Mouse (Mus musculus) cerebellum, adult 11-12 months (tissue): ENCODE measurements around the gene Nsd2.

Experiments
- DNase-seq: peaks from one replicate; pipeline ENCODE4 v3.0.0; 2022

The Nsd2 gene

DNA sequence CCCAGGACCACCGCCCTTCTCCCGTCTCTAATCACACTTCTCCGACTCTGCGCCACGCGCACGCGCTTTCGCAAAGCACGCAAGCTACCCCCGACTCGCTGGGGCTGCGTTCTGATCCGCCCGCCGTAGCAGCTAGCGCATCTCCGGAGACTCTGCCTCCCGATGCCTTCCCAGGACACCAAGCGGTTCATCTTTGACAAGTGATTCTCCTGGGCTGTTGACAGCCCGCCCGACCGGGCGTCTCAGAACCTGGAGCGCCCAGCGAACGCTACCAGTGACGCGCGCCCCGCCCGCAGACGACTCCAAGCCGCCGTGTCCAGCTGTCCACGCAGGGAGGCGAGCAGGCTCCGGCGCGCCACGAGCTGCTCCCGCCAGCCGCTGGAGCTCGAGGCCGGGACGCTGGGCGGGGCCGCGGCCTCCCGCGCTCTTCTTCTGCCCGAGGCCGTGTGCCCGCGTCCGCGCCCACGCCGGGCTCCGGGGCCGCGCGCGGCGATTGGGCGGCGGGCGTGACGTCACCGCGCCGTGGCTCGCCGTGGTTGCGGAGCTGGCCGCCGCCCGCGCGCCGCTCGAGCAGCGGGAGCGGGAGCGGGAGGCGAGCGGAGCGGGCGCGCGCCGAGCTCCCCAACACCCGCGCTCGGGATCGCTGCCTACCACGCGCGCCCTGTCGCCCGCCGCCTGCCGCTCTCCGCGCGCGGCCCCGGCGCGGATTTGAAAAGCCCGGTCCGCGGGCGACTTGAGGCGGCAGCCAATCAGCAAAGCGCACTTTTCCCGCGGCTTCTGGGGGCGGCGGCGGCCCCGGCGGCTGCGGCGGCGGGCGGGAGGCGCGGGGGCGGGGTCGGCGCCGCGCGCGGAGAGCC, at the start of gene Nsd2:
Gene Nsd2 (plus strand): TSS at position 850 of the 857 bp plus-strand sequence.
- peak; percentile 95 for DNase-seq

DNA sequence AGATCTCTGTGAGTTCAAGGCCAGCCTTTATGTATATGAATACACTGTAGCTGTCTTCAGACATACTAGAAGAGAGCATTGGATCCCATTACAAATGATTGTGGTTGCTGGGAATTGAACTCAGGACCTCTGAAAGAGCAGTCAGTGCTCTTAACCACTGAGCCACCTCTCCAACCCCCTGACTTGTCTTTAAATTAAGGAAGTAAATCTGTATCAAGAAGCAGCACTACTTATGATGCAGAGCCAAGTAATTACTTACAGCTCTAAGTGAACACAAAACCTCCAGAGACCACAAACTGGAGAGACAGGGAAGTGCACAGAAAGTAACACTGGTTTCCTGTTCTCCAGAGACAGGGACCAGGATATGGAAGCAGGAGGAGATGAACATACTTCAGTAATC, 43.3 kb upstream of the Nsd2 start:
- no peak for DNase-seq

GRCm38 (mm10) chr5:33781964-33782344, 38.6 kb upstream of the Nsd2 start:
- no peak for DNase-seq

- peak; percentile 96 for DNase-seq
These were observed 38.1 kb upstream of the Nsd2 start, which contains the start of gene Letm1 for GRCm38 (mm10) chr5:33782345-33782998. Gene Letm1, minus strand, starts transcription at chr5:33782817.

- DNase-seq: no peak
These were observed 37.5 kb upstream of the Nsd2 start for GRCm38 (mm10) chr5:33782999-33783390.

GRCm38 (mm10) chr5:33791912-33792643, 28.4 kb upstream of the Nsd2 start:
- no peak for DNase-seq

- no peak for DNase-seq
These were observed 17.2 kb upstream of the Nsd2 start for GRCm38 (mm10) chr5:33803337-33803736.

DNA sequence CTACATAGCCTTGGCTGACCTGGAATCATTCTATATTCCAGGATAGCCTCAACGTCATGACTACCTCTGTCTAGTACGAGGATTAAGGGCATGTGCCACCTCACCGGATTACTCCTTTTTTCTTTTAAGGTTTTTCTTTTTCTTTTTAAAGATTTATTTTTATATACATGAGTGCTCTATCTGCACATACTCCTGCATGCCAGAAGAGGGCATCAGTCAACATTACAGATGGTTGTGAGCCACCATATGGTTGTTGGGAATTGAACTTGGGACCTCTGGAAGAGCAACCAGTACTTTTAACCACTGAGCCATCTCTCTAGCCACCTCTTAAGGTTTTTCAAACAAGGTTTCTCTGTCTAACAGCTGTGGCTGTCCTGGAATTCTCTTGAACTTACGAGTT, 9.0 kb upstream of the Nsd2 start:
- DNase-seq: no peak

- DNase-seq: no peak
These were observed 4.4 kb upstream of the Nsd2 start for GRCm38 (mm10) chr5:33816008-33816725.

DNA sequence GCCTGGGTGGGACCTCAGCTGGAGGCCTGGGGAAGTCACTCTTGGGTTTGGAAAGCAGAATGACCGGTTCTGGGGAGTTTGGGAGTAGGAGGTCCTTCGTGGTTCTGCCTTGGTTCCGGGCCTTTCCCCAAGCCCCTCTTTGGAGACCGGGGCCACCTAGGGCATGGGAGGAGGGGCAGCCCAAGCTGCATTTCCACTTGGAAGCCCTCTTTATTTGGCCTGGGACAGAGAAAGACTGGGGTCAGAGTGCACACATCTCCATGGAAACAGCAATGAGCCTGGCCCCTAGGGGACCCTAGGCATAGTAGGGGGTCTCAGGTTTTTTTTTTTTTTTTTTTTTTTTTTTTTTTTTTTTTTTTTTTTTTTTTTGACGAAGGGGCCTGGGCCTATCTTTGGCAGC, 2.4 kb upstream of the Nsd2 start:
- DNase-seq: peak; percentile 24

GRCm38 (mm10) chr5:33819141-33819875, 1.2 kb upstream of the Nsd2 start:
- peak; percentile 35 for DNase-seq

DNA sequence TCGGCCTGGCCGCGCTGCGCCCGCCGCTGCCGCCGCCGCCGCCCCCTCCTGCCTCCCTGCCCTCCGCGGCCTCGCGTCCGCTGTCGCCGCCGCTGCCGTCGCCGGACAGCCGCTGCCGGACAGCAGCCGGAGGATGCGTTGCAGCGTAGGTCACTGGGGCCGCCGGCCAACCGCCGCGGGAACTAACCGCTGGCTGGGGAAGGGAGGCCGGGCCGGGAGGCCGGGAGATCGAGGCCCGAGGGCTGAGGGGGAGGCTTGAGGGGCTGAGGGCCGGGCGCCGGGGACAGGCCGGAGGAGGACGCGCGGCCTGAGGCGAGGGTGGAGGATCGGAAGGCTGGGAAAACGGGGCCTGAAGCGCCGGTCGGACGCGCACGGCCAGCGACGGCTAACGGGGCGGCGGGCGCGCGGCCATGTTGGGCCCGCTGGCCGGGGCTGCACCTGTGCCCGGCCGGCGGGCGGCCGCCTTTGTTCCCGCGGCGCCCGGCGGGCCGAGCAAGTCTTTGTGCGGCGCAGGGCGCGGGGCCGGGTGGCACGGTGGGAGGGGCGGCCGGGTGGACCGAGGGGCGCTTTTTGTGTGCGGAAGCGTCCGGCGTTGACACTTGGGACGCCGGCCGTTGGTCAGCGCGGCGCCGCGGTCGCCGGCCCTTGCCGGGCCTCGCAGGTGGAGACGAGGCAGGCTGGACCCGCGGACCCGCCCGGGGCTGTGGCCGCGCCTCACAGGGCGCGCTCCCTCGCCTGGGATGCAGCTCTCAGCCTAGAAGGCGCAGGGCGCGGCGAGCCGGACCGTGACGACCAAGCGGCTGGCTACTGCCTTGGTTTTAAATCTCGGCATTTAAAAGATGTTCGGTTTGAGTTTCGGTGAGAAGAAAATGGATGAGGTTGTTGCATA, 452 bp downstream of the Nsd2 start:
- peak; percentile 64 for DNase-seq

- no peak for DNase-seq
These were observed 1.4 kb downstream of the Nsd2 start for GRCm38 (mm10) chr5:33821901-33822427.

GRCm38 (mm10) chr5:33822456-33822855, 1.9 kb downstream of the Nsd2 start:
- no peak for DNase-seq

DNA sequence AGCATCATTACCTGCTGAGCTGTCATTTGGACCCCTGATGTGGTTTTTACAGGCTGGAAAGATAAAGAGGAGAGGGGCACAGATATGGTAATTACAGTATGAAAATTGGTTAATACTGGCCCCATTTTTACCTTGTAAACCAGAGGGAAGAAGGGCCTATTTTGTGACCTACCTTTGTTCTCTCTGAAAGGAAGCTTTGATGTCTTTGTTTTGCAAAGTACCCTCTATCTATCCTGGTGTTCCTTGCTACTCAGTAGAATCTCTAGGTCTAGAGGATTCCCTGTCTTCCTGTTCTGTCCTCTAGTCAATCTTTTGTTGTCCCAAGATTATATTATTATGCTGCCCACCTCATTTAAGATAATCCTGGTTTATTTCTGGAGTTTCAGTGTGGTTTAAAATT, 5.5 kb downstream of the Nsd2 start:
- DNase-seq: no peak

GRCm38 (mm10) chr5:33828107-33828506, 7.6 kb downstream of the Nsd2 start:
- DNase-seq: no peak

- DNase-seq: no peak
These were observed 9.4 kb downstream of the Nsd2 start for GRCm38 (mm10) chr5:33829958-33830357.

GRCm38 (mm10) chr5:33830832-33831231, 10.3 kb downstream of the Nsd2 start:
- no peak for DNase-seq

DNA sequence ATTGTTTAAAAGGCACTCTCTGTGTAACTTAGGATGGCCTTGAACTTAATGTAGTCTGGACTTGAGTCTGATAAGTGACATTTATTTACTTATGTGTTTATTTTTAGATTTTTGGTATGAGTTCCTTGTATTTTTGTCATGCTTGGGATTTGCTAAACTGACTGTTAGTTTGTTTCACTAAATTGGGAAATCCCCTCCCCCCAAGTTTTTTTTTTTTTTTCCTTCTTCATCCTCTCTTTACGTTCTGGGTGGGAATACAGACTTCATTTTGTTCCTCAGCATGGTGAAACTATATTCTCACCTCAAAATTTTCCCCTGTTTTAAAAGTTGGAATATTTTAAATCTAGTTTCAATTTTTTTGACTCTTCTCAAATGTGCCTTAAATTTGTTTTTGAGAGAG, 20.8 kb downstream of the Nsd2 start:
- no peak for DNase-seq

GRCm38 (mm10) chr5:33842549-33842948, 22.0 kb downstream of the Nsd2 start:
- DNase-seq: no peak

DNA sequence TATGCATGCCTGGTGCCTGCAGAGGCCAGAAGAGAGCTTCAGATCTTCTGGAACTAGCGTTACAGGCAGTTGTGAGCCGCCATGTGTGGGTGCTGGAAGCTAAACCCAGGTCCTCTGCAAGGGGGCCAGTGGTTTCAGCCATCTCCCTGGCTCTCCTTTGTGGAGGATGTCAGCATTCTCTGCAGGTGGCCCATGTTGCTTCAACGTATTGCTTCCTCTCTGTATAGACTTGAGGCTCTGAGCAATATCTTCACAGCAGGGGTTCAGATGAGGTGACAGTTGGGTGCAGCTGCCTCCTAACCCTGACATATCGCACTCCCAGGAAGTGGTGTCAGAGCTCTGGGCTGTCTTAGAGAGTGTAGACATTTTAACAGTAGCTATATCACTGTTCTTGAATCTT, 30.9 kb downstream of the Nsd2 start:
- no peak for DNase-seq
